Mouse (Mus musculus) testis, adult 10 weeks (tissue): Measurements from ENCODE around the gene Fam98a. TPM values are rescaled to one million over a fixed set of nuclear protein-coding genes. Genes with fewer than 3 reads are reported as not detected.

Experiments
- polyA plus RNA-seq: library from polyadenylated mRNA; stranded (reverse); fragments of 350-450 nt; fragmentation: Illumina TruSeq; extraction: RNeasy Lipid Tissue Mini Kit (QIAGEN cat#74804); gene quantifications from one replicate; pipeline ENCODE4 v1.2.3, GENCODE M21; 2014; ENCODE audit warnings: low read depth, low replicate concordance

Fam98a gene
- 187 TPM for polyA plus RNA-seq

DNA sequence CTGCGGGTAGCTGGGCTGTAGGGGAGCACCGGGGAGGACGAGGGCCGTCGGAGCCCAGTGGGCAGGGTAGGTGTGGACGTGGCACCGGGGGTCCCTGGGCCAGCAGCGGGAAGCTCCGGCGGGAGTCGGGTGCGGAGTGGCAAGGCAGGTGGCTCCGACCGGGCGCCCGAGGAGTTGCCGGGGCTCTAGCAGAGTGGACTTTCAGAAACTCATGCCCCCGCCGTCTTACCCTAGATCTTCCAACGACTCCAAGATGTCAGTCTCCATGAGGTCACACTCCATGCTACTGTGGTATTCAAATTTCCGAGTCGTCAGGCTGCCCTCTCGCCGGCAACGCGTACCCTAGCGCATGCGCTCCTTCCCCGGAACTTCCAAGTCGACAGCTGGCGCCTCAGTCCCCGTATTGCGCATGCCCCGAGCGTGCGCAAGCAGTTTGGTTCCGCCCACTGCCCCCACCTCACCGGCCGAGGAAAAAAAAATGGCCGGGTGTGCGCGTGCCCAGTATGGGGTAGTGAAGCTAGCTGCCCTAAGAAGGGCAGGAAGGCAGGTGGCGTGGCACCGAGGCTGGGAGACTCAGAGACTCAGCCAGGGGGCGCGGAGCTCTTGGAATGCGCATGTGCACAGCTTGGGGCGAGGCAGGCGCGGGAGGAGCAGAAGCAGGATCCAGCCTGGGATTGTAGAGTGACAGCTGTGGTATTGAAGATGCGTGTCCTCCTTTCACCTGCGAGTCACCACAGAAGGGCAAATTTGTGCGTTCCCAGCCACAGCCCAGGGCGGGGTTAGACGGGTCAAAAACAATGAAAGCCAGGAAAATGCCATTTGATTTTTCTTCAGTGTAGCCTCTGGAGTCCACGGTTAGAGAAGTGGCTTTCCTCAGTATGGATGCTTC is at the start of gene Fam98a:
Gene Fam98a (minus strand): TSS at position 435 of the 889 bp plus-strand sequence.

Other genes starting within 250 kb of the Fam98a start
- 1.4 TPM for gene Rasgrp3, start 116.0 kb downstream of the Fam98a start, polyA plus RNA-seq